Mouse (Mus musculus) small intestine, adult 2 months (tissue): ENCODE measurements at regions not wholly inside any gene's neighbourhood (a gene's known extent, or its start where the extent isn't known, plus 50 kb on each side); places are given as distances from the start of the nearest gene placed in this dataset.

Source experiments
- CTCF ChIP-seq: fragments of 200-500 bp; IDR thresholded peaks from 2 replicates; pipeline ENCODE4 v1.5.1; 2012; ENCODE audit warnings: low read depth, mild to moderate bottlenecking, control low read depth, inconsistent platforms, low read length, moderate library complexity, mixed read lengths; ENCODE audit not compliant: insufficient replicate concordance, insufficient read length; ENCODE audit errors: extremely low read depth
- POLR2A ChIP-seq: fragments of 200-500 bp; IDR thresholded peaks from 2 replicates; pipeline ENCODE4 v1.6.1; 2012; ENCODE audit warnings: low read depth, mild to moderate bottlenecking, control low read depth, inconsistent platforms, low read length, moderate library complexity

DNA sequence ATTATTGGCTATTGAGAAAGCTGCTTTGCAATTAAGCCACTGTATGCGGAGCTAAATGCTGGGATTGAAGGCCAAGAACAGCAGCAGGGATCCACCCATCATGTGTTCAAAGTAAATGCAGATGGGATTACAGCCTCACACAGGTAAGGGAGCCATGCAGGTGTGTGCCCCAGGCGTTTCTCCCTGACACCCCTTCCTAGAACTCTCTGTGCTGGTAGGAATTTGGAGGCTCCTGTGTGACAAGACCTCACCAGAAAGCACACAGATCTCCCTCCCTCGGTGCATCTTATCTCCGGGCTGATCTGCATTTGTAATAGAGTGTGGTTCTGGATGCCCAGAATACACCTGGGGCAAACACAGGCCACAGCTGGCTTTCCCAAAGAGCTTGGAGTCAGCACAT is 134.7 kb downstream of the Irx2 start:
- TF ChIP-seq CTCF (no peak), POLR2A (no peak)
